Mouse (Mus musculus): ENCODE measurements at regions not wholly inside any gene's neighbourhood (a gene's known extent, or its start where the extent isn't known, plus 50 kb on each side); places are given as distances from the start of the nearest gene placed in this dataset.

GRCm38 (mm10) chr15:51254143-51254542 lies 2630.6 kb upstream of the Gm7489 start:
- ATAC-seq (ENCODE audit: poor library complexity, severe bottlenecking): no peak

- peak; percentile 51 for ATAC-seq (ENCODE audit: poor library complexity, severe bottlenecking)
Measured at GRCm38 (mm10) chr15:51255203-51255615, 2629.5 kb upstream of the Gm7489 start.

DNA sequence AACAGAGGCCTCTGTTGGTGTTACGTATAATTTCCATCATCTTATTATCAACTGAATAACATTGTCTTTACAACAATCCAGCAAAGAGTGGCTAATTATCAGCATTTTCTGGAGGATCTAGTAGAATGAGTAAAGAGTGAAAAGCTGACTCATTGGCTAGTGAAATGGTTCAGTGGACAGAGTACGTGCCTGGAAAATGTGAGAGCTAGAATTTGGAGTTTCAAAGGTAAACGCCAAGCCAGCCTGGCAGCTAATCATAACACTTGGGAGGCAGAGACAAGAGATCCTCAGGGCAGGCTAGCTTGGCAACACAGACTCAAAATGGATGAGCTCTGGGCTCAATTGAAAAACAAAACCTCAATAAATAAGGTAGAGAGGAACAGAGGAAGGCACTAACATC lies 2628.0 kb upstream of the Gm7489 start:
- no peak for ATAC-seq (ENCODE audit: poor library complexity, severe bottlenecking)

GRCm38 (mm10) chr15:51264599-51265163 lies 2620.0 kb upstream of the Gm7489 start:
- no peak for ATAC-seq (ENCODE audit: poor library complexity, severe bottlenecking)

- ATAC-seq (ENCODE audit: poor library complexity, severe bottlenecking): no peak
Measured at GRCm38 (mm10) chr15:51265971-51266370, 2618.7 kb upstream of the Gm7489 start.

DNA sequence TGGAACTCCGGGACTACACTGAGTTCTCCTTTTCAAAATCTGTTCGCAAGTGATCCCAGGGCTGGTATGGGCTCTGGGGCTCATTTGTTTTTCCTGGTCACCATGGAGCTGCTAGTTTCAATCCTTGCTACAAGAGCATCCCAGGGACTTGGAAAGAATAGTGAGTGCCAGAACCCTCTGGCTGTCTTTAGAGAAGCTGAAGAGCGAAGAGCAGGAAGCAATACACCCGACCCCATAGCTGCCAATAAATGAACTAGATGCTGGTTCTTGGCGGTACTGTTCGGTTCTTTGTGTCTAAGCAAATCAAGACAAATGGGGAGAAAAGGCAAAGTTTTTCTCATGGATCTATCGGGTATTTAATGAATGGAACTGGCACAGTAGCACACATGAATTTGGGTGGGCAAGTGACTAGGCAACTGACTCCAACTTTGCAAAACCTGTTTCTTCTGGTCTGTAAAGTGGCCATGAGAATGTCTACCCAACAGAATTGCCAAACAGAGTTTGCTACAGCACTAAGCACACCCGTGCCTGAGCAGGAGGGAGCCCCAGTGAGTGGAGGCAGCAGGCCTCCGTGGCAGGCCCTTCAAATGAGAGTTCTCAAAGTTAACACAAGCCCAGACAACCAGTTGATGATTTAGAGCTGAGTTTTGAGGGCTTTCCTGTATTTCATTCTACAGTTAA lies 2612.9 kb upstream of the Gm7489 start:
- no peak for ATAC-seq (ENCODE audit: poor library complexity, severe bottlenecking)

- no peak for ATAC-seq (ENCODE audit: poor library complexity, severe bottlenecking)
Measured at GRCm38 (mm10) chr15:51285334-51285733, 2599.4 kb upstream of the Gm7489 start.

DNA sequence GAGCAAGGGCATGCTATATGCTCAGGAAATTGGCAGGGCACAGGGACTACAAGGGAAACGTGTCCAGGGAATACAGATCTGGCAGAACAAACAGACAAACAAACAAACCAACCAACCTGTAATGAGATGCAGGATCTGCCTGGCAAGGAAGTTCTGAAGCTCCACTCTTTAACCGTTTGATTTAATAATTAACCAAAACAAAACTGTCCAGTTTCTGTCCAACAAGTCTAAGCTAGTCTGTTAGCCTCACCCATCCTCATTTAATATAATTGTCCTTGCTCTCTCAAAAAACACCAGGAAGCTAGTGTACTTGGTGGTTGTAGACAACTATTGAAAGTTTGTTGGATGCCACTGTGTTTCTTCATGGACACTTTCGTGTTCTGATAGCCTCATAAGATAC lies 2598.4 kb upstream of the Gm7489 start:
- ATAC-seq (ENCODE audit: poor library complexity, severe bottlenecking): no peak

DNA sequence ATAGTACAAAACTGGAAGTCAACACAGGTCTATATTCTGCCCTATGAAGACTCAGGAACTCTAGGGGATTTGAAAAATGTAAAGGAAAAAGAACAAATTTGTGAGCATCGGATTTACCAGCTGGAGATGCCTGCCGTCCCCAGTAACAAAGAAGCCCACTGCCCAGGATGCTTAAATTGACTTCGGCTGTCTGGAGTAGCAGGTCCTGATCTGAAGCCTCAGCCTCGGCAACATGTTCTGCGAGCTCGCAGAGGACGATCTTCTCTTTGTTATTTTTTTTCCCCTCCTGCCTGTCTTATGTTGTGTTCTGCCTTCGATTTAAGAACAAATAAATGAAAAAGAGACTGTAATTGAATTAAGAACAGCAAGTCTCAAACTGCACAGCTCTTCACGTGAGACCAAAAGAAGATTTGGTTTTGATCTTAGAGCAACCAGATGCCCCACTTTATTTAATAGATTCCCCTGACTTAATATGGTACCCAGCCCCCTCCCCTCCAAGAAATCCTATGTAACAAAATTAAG lies 2595.7 kb upstream of the Gm7489 start:
- ATAC-seq (ENCODE audit: poor library complexity, severe bottlenecking): no peak

DNA sequence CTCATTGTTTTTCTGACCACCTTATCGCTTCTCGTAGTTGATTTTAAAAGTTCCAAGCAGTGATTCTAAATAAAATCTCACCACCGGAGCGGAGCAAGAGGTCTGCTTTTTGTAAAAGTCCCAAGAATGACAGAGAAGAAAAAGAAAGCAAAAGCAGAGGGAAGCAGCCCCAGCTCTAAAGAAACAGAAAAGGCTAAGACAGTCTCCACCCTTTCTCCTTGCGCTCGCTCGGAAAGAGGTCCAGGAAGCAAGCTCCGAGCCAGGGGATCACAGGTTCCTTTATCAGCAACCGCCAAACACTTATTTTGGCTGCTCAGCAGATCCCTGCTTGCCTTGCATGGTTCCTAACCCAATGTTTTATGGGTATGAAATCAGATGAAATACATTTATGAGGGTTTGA lies 2594.8 kb upstream of the Gm7489 start:
- ATAC-seq (ENCODE audit: poor library complexity, severe bottlenecking): no peak

GRCm38 (mm10) chr15:51291183-51291582 lies 2593.5 kb upstream of the Gm7489 start:
- peak; percentile 69 for ATAC-seq (ENCODE audit: poor library complexity, severe bottlenecking)

DNA sequence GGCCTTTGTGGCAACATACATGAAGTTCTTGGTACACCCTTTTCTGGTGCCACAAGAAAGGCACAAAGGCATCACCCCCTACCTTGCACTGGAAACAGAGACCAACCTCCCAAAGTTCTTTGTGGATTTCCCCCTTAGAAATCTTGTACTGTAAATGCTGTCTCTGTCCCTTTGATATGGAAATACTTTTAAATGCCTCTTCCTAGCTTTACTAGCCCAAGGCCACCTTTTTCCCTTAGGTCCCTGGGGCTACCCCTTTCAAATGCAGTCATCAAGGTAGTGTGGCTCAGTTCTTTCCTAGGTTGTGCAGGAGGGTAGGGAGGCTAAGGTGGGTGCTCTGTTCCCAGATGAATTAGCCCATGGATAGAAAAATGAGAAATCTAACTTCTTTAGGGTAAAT lies 2587.9 kb upstream of the Gm7489 start:
- no peak for ATAC-seq (ENCODE audit: poor library complexity, severe bottlenecking)

GRCm38 (mm10) chr15:51318072-51318471 lies 2566.6 kb upstream of the Gm7489 start:
- ATAC-seq (ENCODE audit: poor library complexity, severe bottlenecking): no peak

- no peak for ATAC-seq (ENCODE audit: poor library complexity, severe bottlenecking)
Measured at GRCm38 (mm10) chr15:51318760-51319159, 2565.9 kb upstream of the Gm7489 start.

DNA sequence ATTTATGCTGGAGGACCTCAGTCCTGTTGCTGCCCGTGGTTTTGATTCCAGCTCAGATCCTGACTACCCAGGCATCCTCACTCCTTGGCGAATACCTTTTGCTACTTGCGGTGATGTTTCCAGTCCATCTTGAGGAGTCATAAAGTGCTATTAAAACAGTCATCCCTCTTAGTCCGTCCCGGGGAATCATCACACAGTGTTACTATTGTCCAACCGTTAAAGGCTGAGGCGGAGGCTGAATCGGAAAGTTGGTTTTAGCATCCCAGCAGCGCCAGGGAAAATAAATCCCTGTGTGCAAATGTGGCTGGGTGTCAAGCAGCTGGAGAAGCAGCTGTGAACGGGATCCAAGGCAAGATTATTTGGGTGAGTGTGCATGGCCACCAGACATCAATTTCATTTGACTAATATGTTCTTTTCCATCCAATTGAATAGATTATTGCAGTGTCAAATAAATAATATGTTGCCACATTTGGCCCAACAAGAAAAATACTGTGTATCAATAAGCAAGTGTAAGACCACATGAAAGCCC lies 2564.3 kb upstream of the Gm7489 start:
- ATAC-seq (ENCODE audit: poor library complexity, severe bottlenecking): no peak

DNA sequence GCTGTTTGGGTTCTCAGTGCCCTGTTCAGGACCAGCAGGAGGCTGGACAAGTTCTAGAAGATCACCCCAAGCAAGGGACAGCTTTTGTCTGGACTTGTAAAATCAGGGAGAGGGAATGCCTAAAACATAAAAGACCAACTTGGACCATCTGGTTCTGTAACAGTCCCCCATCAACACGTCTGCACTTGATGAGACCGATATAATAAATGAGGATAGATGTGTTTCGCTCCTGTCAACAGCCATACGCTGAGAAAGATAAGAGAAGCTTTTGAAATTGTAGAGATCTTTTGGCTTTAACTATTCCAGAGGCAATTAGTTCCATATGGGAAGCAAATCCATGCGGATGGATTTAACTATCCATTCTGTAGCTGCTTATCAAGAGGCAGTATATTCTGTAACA lies 2561.4 kb upstream of the Gm7489 start:
- ATAC-seq (ENCODE audit: poor library complexity, severe bottlenecking): no peak

DNA sequence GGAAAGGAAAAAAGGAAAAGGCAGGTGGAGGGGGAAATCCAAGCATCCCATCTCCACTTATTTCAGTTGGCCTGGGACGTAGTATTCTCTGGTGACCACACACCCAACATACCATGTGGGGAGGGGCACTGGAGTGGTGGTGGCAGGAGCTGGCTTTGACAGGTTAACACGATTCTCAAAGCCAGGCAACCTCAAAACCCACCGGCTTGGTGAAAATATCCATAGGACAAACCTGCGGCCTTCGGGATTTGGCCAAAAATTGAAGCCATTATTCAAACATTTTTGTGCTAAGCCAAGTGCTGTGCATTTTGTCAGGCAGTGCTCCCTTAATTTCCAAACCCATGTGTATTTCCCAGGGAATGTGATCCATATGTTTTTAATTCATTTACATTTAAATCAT lies 2560.5 kb upstream of the Gm7489 start:
- no peak for ATAC-seq (ENCODE audit: poor library complexity, severe bottlenecking)

- no peak for ATAC-seq (ENCODE audit: poor library complexity, severe bottlenecking)
Measured at GRCm38 (mm10) chr15:51327702-51328101, 2557.0 kb upstream of the Gm7489 start.

- ATAC-seq (ENCODE audit: poor library complexity, severe bottlenecking): no peak
Measured at GRCm38 (mm10) chr15:51336441-51336840, 2548.3 kb upstream of the Gm7489 start.

DNA sequence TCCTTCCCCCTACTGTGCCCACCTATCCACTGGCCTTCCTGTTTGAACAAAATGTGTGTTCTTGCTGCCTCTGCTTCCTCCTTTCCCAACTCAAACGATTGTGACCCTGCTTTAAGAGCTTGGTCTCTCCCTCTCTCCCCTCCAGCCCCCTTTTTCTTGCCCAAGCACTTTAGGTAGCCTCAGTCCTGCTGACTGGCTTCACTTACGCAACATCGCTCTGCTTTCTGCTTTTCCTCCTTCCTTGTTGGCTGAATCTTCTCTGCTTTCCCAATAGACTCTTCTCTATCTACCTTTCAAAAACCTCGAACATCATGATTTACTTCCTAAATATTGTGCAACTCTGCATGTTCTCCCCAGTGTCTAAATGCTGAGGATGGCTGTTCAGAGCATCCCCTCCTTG lies 2538.4 kb upstream of the Gm7489 start:
- ATAC-seq (ENCODE audit: poor library complexity, severe bottlenecking): no peak

DNA sequence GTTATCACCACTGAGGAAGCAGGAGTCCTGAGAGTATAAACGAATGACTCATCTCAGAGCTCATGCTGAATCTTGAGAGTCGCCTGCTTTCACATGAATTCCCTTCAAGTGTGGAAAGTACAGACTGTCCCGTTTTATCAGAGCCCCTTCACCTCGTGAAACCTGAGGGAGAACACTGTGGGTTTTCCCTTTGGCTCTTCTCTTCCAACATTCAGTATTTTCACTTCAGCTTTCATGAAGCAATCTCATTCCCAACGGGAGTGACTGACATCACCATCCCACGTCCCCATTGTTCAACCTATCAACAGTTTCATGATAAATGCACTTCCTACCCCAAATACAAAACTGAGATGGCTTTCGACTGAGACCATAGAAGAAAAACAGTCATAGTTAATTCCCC lies 2521.3 kb upstream of the Gm7489 start:
- ATAC-seq (ENCODE audit: poor library complexity, severe bottlenecking): no peak

- no peak for ATAC-seq (ENCODE audit: poor library complexity, severe bottlenecking)
Measured at GRCm38 (mm10) chr15:51371162-51371561, 2513.5 kb upstream of the Gm7489 start.

All from megakaryocyte, adult 5-6 weeks (primary cell).